Mouse (Mus musculus): ENCODE data around the gene Myct1. TPM values are rescaled to one million over a fixed set of nuclear protein-coding genes. Genes with fewer than 3 reads are reported as not detected.

Myct1 gene
- polyA plus RNA-seq, 1 experiment: 1.4 TPM

GRCm38 (mm10) chr10:5604371-5604770 lies 10.8 kb downstream of the Myct1 start:
- Histone ChIP-seq H3K4me3 (ENCODE audit: extremely low read depth, insufficient read depth, insufficient read length) (no peak overlapping the region), H3K36me3 (ENCODE audit: control insufficient read depth, insufficient read depth, low read length) (no peaks in the 10 kb centered on the region), H3K27me3 (ENCODE audit: control insufficient read depth, insufficient read depth, low read length) (no peaks in the 10 kb centered on the region), H3K27ac (ENCODE audit: insufficient read depth, low read length) (no peak overlapping the region), H3K4me1 (ENCODE audit: control insufficient read depth, insufficient read depth, insufficient read length) (no peaks in the 10 kb centered on the region)
- TF ChIP-seq CTCF (IDR thresholded peaks at IDR 0.05; ENCODE audit: extremely low read depth, insufficient read depth, insufficient read length, insufficient replicate concordance): no peak
- TF ChIP-seq POLR2A (IDR thresholded peaks at IDR 0.05; ENCODE audit: low read depth, low read length): no peak
- no peak for DNase-seq (ENCODE audit: low read depth in 1 of 2, low spot score in 2 of 2)
- 88% methylated on average over 13 of the region's 13 CpGs for WGBS

GRCm38 (mm10) chr10:5608874-5609273 lies 15.3 kb downstream of the Myct1 start:
- DNase-seq (ENCODE audit: low read depth in 1 of 2, low spot score in 2 of 2): no peak
- 25% methylated on average over 3 of the region's 3 CpGs for WGBS
- Histone ChIP-seq H3K27ac (ENCODE audit: insufficient read depth, low read length) (no peak overlapping the region), H3K36me3 (ENCODE audit: control insufficient read depth, insufficient read depth, low read length) (no peaks in the 10 kb centered on the region), H3K4me3 (ENCODE audit: extremely low read depth, insufficient read depth, insufficient read length) (no peak overlapping the region), H3K27me3 (ENCODE audit: control insufficient read depth, insufficient read depth, low read length) (no peaks in the 10 kb centered on the region), H3K4me1 (ENCODE audit: control insufficient read depth, insufficient read depth, insufficient read length) (no peaks in the 10 kb centered on the region)
- TF ChIP-seq CTCF (IDR thresholded peaks at IDR 0.05; ENCODE audit: extremely low read depth, insufficient read depth, insufficient read length, insufficient replicate concordance): no peak
- no peak for TF ChIP-seq POLR2A (IDR thresholded peaks at IDR 0.05; ENCODE audit: low read depth, low read length)

- no peak for DNase-seq (ENCODE audit: low read depth in 1 of 2, low spot score in 2 of 2)
- no peak overlapping the region for H3K4me3 ChIP-seq (ENCODE audit: extremely low read depth, insufficient read depth, insufficient read length)
- no peaks in the 10 kb centered on the region for H3K4me1 ChIP-seq (ENCODE audit: control insufficient read depth, insufficient read depth, insufficient read length)
- H3K27ac ChIP-seq (ENCODE audit: insufficient read depth, low read length): no peak overlapping the region
- 84% methylated on average over 13 of the region's 13 CpGs for WGBS
- TF ChIP-seq POLR2A (IDR thresholded peaks at IDR 0.05; ENCODE audit: low read depth, low read length) (no peak), CTCF (IDR thresholded peaks at IDR 0.05; ENCODE audit: extremely low read depth, insufficient read depth, insufficient read length, insufficient replicate concordance) (no peak)
- H3K36me3 ChIP-seq (ENCODE audit: control insufficient read depth, insufficient read depth, low read length): no peaks in the 10 kb centered on the region
- H3K27me3 ChIP-seq (ENCODE audit: control insufficient read depth, insufficient read depth, low read length): no peaks in the 10 kb centered on the region
These were observed 21.8 kb downstream of the Myct1 start for GRCm38 (mm10) chr10:5615186-5616040.

GRCm38 (mm10) chr10:5626268-5626667 lies 32.7 kb downstream of the Myct1 start:
- Histone ChIP-seq H3K27me3 (ENCODE audit: control insufficient read depth, insufficient read depth, low read length) (no peaks in the 10 kb centered on the region), H3K36me3 (ENCODE audit: control insufficient read depth, insufficient read depth, low read length) (no peaks in the 10 kb centered on the region), H3K4me1 (ENCODE audit: control insufficient read depth, insufficient read depth, insufficient read length) (no peaks in the 10 kb centered on the region), H3K27ac (ENCODE audit: insufficient read depth, low read length) (no peak overlapping the region), H3K4me3 (ENCODE audit: extremely low read depth, insufficient read depth, insufficient read length) (no peak overlapping the region)
- TF ChIP-seq POLR2A (IDR thresholded peaks at IDR 0.05; ENCODE audit: low read depth, low read length) (no peak), CTCF (IDR thresholded peaks at IDR 0.05; ENCODE audit: extremely low read depth, insufficient read depth, insufficient read length, insufficient replicate concordance) (no peak)
- 95% methylated on average over 5 of the region's 5 CpGs for whole genome bisulfite sequencing
- no peak for DNase-seq (ENCODE audit: low read depth in 1 of 2, low spot score in 2 of 2)

- 71% methylated on average over 4 of the region's 4 CpGs for WGBS
These were observed 40.2 kb downstream of the Myct1 start for GRCm38 (mm10) chr10:5633672-5634200.

GRCm38 (mm10) chr10:5634336-5634735 lies 40.8 kb downstream of the Myct1 start:
- DNase-seq (ENCODE audit: low read depth in 1 of 2, low spot score in 2 of 2): no peak
- H3K4me3 ChIP-seq (ENCODE audit: extremely low read depth, insufficient read depth, insufficient read length): no peak overlapping the region
- H3K4me1 ChIP-seq (ENCODE audit: control insufficient read depth, insufficient read depth, insufficient read length): no peaks in the 10 kb centered on the region
- H3K36me3 ChIP-seq (ENCODE audit: control insufficient read depth, insufficient read depth, low read length): no peaks in the 10 kb centered on the region
- TF ChIP-seq CTCF (IDR thresholded peaks at IDR 0.05; ENCODE audit: extremely low read depth, insufficient read depth, insufficient read length, insufficient replicate concordance) (no peak), POLR2A (IDR thresholded peaks at IDR 0.05; ENCODE audit: low read depth, low read length) (no peak)
- WGBS: 3% methylated on average over 1 of the region's 1 CpGs
- H3K27ac ChIP-seq (ENCODE audit: insufficient read depth, low read length): no peak overlapping the region
- no peaks in the 10 kb centered on the region for H3K27me3 ChIP-seq (ENCODE audit: control insufficient read depth, insufficient read depth, low read length)

More at GRCm38 (mm10) chr10:5633672-5634200, 40.2 kb downstream of the Myct1 start:
- no peak for DNase-seq (ENCODE audit: low read depth in 1 of 2, low spot score in 2 of 2)
- H3K27me3 ChIP-seq (ENCODE audit: control insufficient read depth, insufficient read depth, low read length): no peaks in the 10 kb centered on the region
- no peak overlapping the region for H3K4me3 ChIP-seq (ENCODE audit: extremely low read depth, insufficient read depth, insufficient read length)
- no peaks in the 10 kb centered on the region for H3K4me1 ChIP-seq (ENCODE audit: control insufficient read depth, insufficient read depth, insufficient read length)
- TF ChIP-seq CTCF (IDR thresholded peaks at IDR 0.05; ENCODE audit: extremely low read depth, insufficient read depth, insufficient read length, insufficient replicate concordance) (no peak), POLR2A (IDR thresholded peaks at IDR 0.05; ENCODE audit: low read depth, low read length) (no peak)
- no peaks in the 10 kb centered on the region for H3K36me3 ChIP-seq (ENCODE audit: control insufficient read depth, insufficient read depth, low read length)
- H3K27ac ChIP-seq (ENCODE audit: insufficient read depth, low read length): no peak overlapping the region

- H3K27ac ChIP-seq (ENCODE audit: insufficient read depth, low read length): no peak overlapping the region
- 73% methylated on average over 4 of the region's 4 CpGs for WGBS
- H3K36me3 ChIP-seq (ENCODE audit: control insufficient read depth, insufficient read depth, low read length): no peaks in the 10 kb centered on the region
- TF ChIP-seq CTCF (IDR thresholded peaks at IDR 0.05; ENCODE audit: extremely low read depth, insufficient read depth, insufficient read length, insufficient replicate concordance) (no peak), POLR2A (IDR thresholded peaks at IDR 0.05; ENCODE audit: low read depth, low read length) (no peak)
- H3K4me1 ChIP-seq (ENCODE audit: control insufficient read depth, insufficient read depth, insufficient read length): no peaks in the 10 kb centered on the region
- no peak overlapping the region for H3K4me3 ChIP-seq (ENCODE audit: extremely low read depth, insufficient read depth, insufficient read length)
- no peak for DNase-seq (ENCODE audit: low read depth in 1 of 2, low spot score in 2 of 2)
- H3K27me3 ChIP-seq (ENCODE audit: control insufficient read depth, insufficient read depth, low read length): no peaks in the 10 kb centered on the region
These were observed 43.7 kb downstream of the Myct1 start for GRCm38 (mm10) chr10:5637322-5637721.

All from spleen, adult 2 months (tissue).